Mouse (Mus musculus): ENCODE data around the gene N4bp2l2. TPM values are rescaled to one million over a fixed set of nuclear protein-coding genes. Genes with fewer than 3 reads are reported as not detected.
A peak's percentile ranks its signal among the peaks of the same experiment; 100 is the strongest.
"Not testable (repeated sequence)": the region's sequence is repeated elsewhere in the genome, so short reads cannot be mapped to it uniquely, and the experiment has no call there.

N4bp2l2 gene
- 40.2 and 41.6 TPM in 2 replicates for polyA plus RNA-seq (2015; fragmentation: Nextera tagmentation; extraction: Ambion mirVana)

GRCm38 (mm10) chr5:150666133-150666739, at the start of gene N4bp2l2:
TSS of gene N4bp2l2 (minus strand) at chr5:150666183.
- H3K9me3 ChIP-seq (replicated peaks); ATAC-seq (replicated peaks; ENCODE audit: low FRiP score); H3K27me3 ChIP-seq: not testable (repeated sequence)
- peak within 1 kb of the TSS; percentile 67 for H3K4me2 ChIP-seq
- peaks cover 14% of the 10 kb centered on the region for H3K36me3 ChIP-seq
- H3K4me1 ChIP-seq, result peaks cover 12% of the 10 kb centered on the region
- H3K9ac ChIP-seq, result peak within 1 kb of the TSS; percentile 95
- WGBS, result 91% methylated on average over 9 of the region's 9 CpGs
- H3K27ac ChIP-seq, result peak within 1 kb of the TSS; percentile 99
- H3K4me3 ChIP-seq (replicated peaks), result peak within 1 kb of the TSS; percentile 100

- H3K27ac ChIP-seq, result no peak overlapping the region
Measured at GRCm38 (mm10) chr5:150713431-150713830, 47.4 kb upstream of the N4bp2l2 start.

GRCm38 (mm10) chr5:150711503-150711902, 45.5 kb upstream of the N4bp2l2 start:
- H3K27ac ChIP-seq, result no peak overlapping the region
- no peak overlapping the region for H3K9ac ChIP-seq
- ATAC-seq (replicated peaks; ENCODE audit: low FRiP score), result no peak
- no peaks in the 10 kb centered on the region for H3K27me3 ChIP-seq
- no peak overlapping the region for H3K4me3 ChIP-seq (replicated peaks)
- no peak overlapping the region for H3K4me2 ChIP-seq
- peaks cover 5% of the 10 kb centered on the region; the same call in 1 of the 2 replicates for H3K4me1 ChIP-seq
- 91% methylated on average over 4 of the region's 4 CpGs for WGBS
- no peaks in the 10 kb centered on the region for H3K36me3 ChIP-seq
- no peaks in the 10 kb centered on the region for H3K9me3 ChIP-seq (replicated peaks)

More at GRCm38 (mm10) chr5:150713431-150713830, 47.4 kb upstream of the N4bp2l2 start:
- Histone ChIP-seq H3K4me3 (replicated peaks) (no peak overlapping the region), H3K36me3 (no peaks in the 10 kb centered on the region), H3K27me3 (no peaks in the 10 kb centered on the region), H3K9ac (no peak overlapping the region), H3K4me2 (no peak overlapping the region), H3K9me3 (replicated peaks) (no peaks in the 10 kb centered on the region), H3K4me1 (peaks cover 9% of the 10 kb centered on the region; the same call in 1 of the 2 replicates)
- ATAC-seq (replicated peaks; ENCODE audit: low FRiP score), result no peak

- H3K27ac ChIP-seq; H3K4me2 ChIP-seq; H3K4me3 ChIP-seq (replicated peaks); ATAC-seq (replicated peaks; ENCODE audit: low FRiP score); H3K9me3 ChIP-seq (replicated peaks); H3K27me3 ChIP-seq; H3K36me3 ChIP-seq; H3K9ac ChIP-seq; H3K4me1 ChIP-seq: not testable (repeated sequence)
- 92% methylated on average over 3 of the region's 3 CpGs for WGBS
Measured at GRCm38 (mm10) chr5:150707181-150707580, 41.2 kb upstream of the N4bp2l2 start.

GRCm38 (mm10) chr5:150706651-150707050, 40.7 kb upstream of the N4bp2l2 start:
- not testable (repeated sequence) for H3K4me2 ChIP-seq; ATAC-seq (replicated peaks; ENCODE audit: low FRiP score); H3K9ac ChIP-seq; H3K9me3 ChIP-seq (replicated peaks); H3K27ac ChIP-seq; H3K36me3 ChIP-seq; H3K4me3 ChIP-seq (replicated peaks); H3K27me3 ChIP-seq; H3K4me1 ChIP-seq
- 94% methylated on average over 1 of the region's 1 CpGs for WGBS

- Histone ChIP-seq H3K27ac (no peak overlapping the region), H3K9me3 (replicated peaks) (no peaks in the 10 kb centered on the region), H3K9ac (no peak overlapping the region), H3K4me1 (no peaks in the 10 kb centered on the region), H3K36me3 (peaks cover 11% of the 10 kb centered on the region; the same call in 1 of the 2 replicates), H3K4me3 (replicated peaks) (no peak overlapping the region), H3K4me2 (no peak overlapping the region), H3K27me3 (no peaks in the 10 kb centered on the region)
- WGBS, result 47% methylated on average over 2 of the region's 2 CpGs
- ATAC-seq (replicated peaks; ENCODE audit: low FRiP score), result no peak
Measured at GRCm38 (mm10) chr5:150702714-150703113, 36.7 kb upstream of the N4bp2l2 start.

GRCm38 (mm10) chr5:150693277-150693676, 27.3 kb upstream of the N4bp2l2 start:
- Histone ChIP-seq H3K27me3 (no peaks in the 10 kb centered on the region), H3K9me3 (replicated peaks) (0 out of 2 replicates have a peak, but pooled peaks cover 3% of the 10 kb centered on the region), H3K9ac (no peak overlapping the region), H3K4me3 (replicated peaks) (no peak overlapping the region), H3K4me2 (no peak overlapping the region), H3K36me3 (peaks cover 25% of the 10 kb centered on the region), H3K4me1 (no peaks in the 10 kb centered on the region), H3K27ac (no peak overlapping the region)
- no peak for ATAC-seq (replicated peaks; ENCODE audit: low FRiP score)
- 95% methylated on average over 2 of the region's 2 CpGs for WGBS

GRCm38 (mm10) chr5:150690685-150691084, 24.7 kb upstream of the N4bp2l2 start:
- H3K4me3 ChIP-seq (replicated peaks), result no peak overlapping the region
- no peak overlapping the region for H3K9ac ChIP-seq
- H3K27me3 ChIP-seq, result no peaks in the 10 kb centered on the region
- H3K27ac ChIP-seq, result no peak overlapping the region
- no peaks in the 10 kb centered on the region for H3K4me1 ChIP-seq
- H3K4me2 ChIP-seq, result no peak overlapping the region
- H3K9me3 ChIP-seq (replicated peaks), result 0 out of 2 replicates have a peak, but pooled peaks cover 3% of the 10 kb centered on the region
- no peak for ATAC-seq (replicated peaks; ENCODE audit: low FRiP score)
- peaks cover 10% of the 10 kb centered on the region for H3K36me3 ChIP-seq

GRCm38 (mm10) chr5:150682862-150683261, 16.9 kb upstream of the N4bp2l2 start:
- H3K4me1 ChIP-seq; H3K4me2 ChIP-seq; H3K36me3 ChIP-seq; H3K27ac ChIP-seq; H3K9me3 ChIP-seq (replicated peaks); ATAC-seq (replicated peaks; ENCODE audit: low FRiP score); H3K9ac ChIP-seq; H3K27me3 ChIP-seq; H3K4me3 ChIP-seq (replicated peaks): not testable (repeated sequence)
- 97% methylated on average over 6 of the region's 6 CpGs for WGBS

GRCm38 (mm10) chr5:150674866-150675265, 8.9 kb upstream of the N4bp2l2 start:
- ATAC-seq (replicated peaks; ENCODE audit: low FRiP score), result no peak
- no peak overlapping the region for H3K27ac ChIP-seq
- H3K9me3 ChIP-seq (replicated peaks), result no peaks in the 10 kb centered on the region
- peak overlapping the region; percentile 68 for H3K4me2 ChIP-seq
- H3K27me3 ChIP-seq, result no peaks in the 10 kb centered on the region
- no peaks in the 10 kb centered on the region for H3K36me3 ChIP-seq
- H3K9ac ChIP-seq, result peak overlapping the region; percentile 97
- H3K4me3 ChIP-seq (replicated peaks), result peak overlapping the region; percentile 95
- WGBS, result 53% methylated on average over 6 of the region's 6 CpGs
- H3K4me1 ChIP-seq, result peaks cover 15% of the 10 kb centered on the region

- Histone ChIP-seq H3K36me3 (no peaks in the 10 kb centered on the region), H3K4me2 (peak overlapping the region; percentile 68), H3K9me3 (replicated peaks) (no peaks in the 10 kb centered on the region), H3K4me3 (replicated peaks) (peak overlapping the region; percentile 95), H3K9ac (peak overlapping the region; percentile 97), H3K4me1 (peaks cover 15% of the 10 kb centered on the region), H3K27ac (peak overlapping the region; percentile 94), H3K27me3 (no peaks in the 10 kb centered on the region)
- under 1% methylated on average over 68 of the region's 91 CpGs for WGBS
- ATAC-seq (replicated peaks; ENCODE audit: low FRiP score), result peak; percentile 73
Measured at GRCm38 (mm10) chr5:150673880-150674621, 8.1 kb upstream of the N4bp2l2 start.

GRCm38 (mm10) chr5:150673153-150673835, 7.3 kb upstream of the N4bp2l2 start, which contains the start of gene Pds5b:
TSS of gene Pds5b (plus strand) at chr5:150673739.
- ATAC-seq (replicated peaks; ENCODE audit: low FRiP score), result peak; percentile 98
- peak within 1 kb of the TSS; percentile 95 for H3K4me3 ChIP-seq (replicated peaks)
- 13% methylated on average over 49 of the region's 49 CpGs for WGBS
- H3K4me1 ChIP-seq, result peaks cover 15% of the 10 kb centered on the region
- peak within 1 kb of the TSS; percentile 97 for H3K9ac ChIP-seq
- H3K27ac ChIP-seq, result peak within 1 kb of the TSS; percentile 94
- H3K9me3 ChIP-seq (replicated peaks), result no peaks in the 10 kb centered on the region
- H3K27me3 ChIP-seq, result no peaks in the 10 kb centered on the region
- peak within 1 kb of the TSS; percentile 68 for H3K4me2 ChIP-seq
- no peaks in the 10 kb centered on the region for H3K36me3 ChIP-seq

Data from kidney, embryonic 15.5 days (tissue).